Mouse (Mus musculus) lung, embryonic 15.5 days (tissue): ENCODE measurements around the gene Birc3. TPM values are rescaled to one million over a fixed set of nuclear protein-coding genes. Genes with fewer than 3 reads are reported as not detected.
"Not testable (repeated sequence)": the region's sequence is repeated elsewhere in the genome, so short reads cannot be mapped to it uniquely, and the experiment has no call there.

ENCODE experiments used
- ATAC-seq: fragments of 200-750 bp; cut with Nextera tagmentation; 2 replicates; pipeline ENCODE4 v1.8.0; 2017; ENCODE audit warnings: moderate number of reproducible peaks, borderline replicate concordance; ENCODE audit not compliant: low FRiP score, low TSS enrichment; ENCODE audit errors: extremely low read depth
- H3K27ac ChIP-seq: fragments of 300-500 bp; sonication (generic); 2 replicates; pipeline ENCODE4 v1.5.1; 2015; ENCODE audit warnings: moderate library complexity, mild to moderate bottlenecking, inconsistent platforms
- H3K27me3 ChIP-seq: fragments of 300-500 bp; sonication (generic); 2 replicates; pipeline ENCODE4 v1.6.1; 2015; ENCODE audit warnings: inconsistent platforms
- H3K36me3 ChIP-seq: fragments of 300-500 bp; sonication (generic); 2 replicates; pipeline ENCODE4 v1.6.1; 2015; ENCODE audit warnings: inconsistent platforms
- H3K4me1 ChIP-seq: fragments of 300-500 bp; sonication (generic); 2 replicates; pipeline ENCODE4 v1.6.1; 2015; ENCODE audit warnings: inconsistent platforms
- H3K4me2 ChIP-seq: fragments of 300-500 bp; sonication (generic); 2 replicates; pipeline ENCODE4 v1.6.1; 2015; ENCODE audit warnings: inconsistent platforms, mild to moderate bottlenecking, moderate library complexity
- H3K4me3 ChIP-seq: fragments of 300-500 bp; sonication (generic); 2 replicates; pipeline ENCODE4 v1.5.1; 2015; ENCODE audit warnings: mild to moderate bottlenecking, inconsistent platforms
- H3K9ac ChIP-seq: fragments of 300-500 bp; sonication (generic); 2 replicates; pipeline ENCODE4 v1.6.1; 2015; ENCODE audit warnings: inconsistent platforms
- H3K9me3 ChIP-seq: fragments of 300-500 bp; sonication (generic); 2 replicates; pipeline ENCODE4 v1.6.1; 2016; ENCODE audit warnings: inconsistent platforms
- WGBS: fragments of 180-500 bp; shearing (Covaris S2); methylation state at CpG from one replicate; pipeline ENCODE4 v1.1.7; 2015; 5-methylcytosine and 5-hydroxymethylcytosine counted together
- polyA plus RNA-seq: library from polyadenylated mRNA; unstranded; fragments of >200 nt; fragmentation: Nextera tagmentation; extraction: Ambion mirVana; gene quantifications from 2 replicates; pipeline ENCODE4 v1.2.1, GENCODE M21; 2015

Birc3 gene
- polyA plus RNA-seq, 1 experiment from 2014 or later = 9.4 TPM

GRCm38 (mm10) chr9:7860976-7861375 lies 12.0 kb downstream of the Birc3 start:
- Histone ChIP-seq H3K4me1 (no peaks in the 10 kb centered on the region), H3K4me3 (no peak overlapping the region), H3K36me3 (no peaks in the 10 kb centered on the region), H3K9me3 (no peaks in the 10 kb centered on the region), H3K27ac (no peak overlapping the region), H3K9ac (no peak overlapping the region), H3K27me3 (no peaks in the 10 kb centered on the region), H3K4me2 (no peak overlapping the region)
- 69% methylated on average over 5 of the region's 5 CpGs for WGBS
- no peak for ATAC-seq

GRCm38 (mm10) chr9:7855912-7856311 lies 17.1 kb downstream of the Birc3 start:
- WGBS = 49% methylated on average over 3 of the region's 3 CpGs
- Histone ChIP-seq H3K9me3 (no peaks in the 10 kb centered on the region), H3K4me1 (no peaks in the 10 kb centered on the region)

GRCm38 (mm10) chr9:7855374-7855773 lies 17.6 kb downstream of the Birc3 start:
- WGBS = 40% methylated on average over 1 of the region's 1 CpGs
- no peak for ATAC-seq
- no peaks in the 10 kb centered on the region for H3K9me3 ChIP-seq

More at GRCm38 (mm10) chr9:7855912-7856311, 17.1 kb downstream of the Birc3 start:
- Histone ChIP-seq H3K36me3 (no peaks in the 10 kb centered on the region), H3K27me3 (no peaks in the 10 kb centered on the region), H3K27ac (no peak overlapping the region), H3K4me3 (no peak overlapping the region), H3K9ac (no peak overlapping the region), H3K4me2 (no peak overlapping the region)
- ATAC-seq = no peak

GRCm38 (mm10) chr9:7854196-7854595 lies 18.8 kb downstream of the Birc3 start:
- 80% methylated on average over 14 of the region's 14 CpGs for WGBS
- not testable (repeated sequence) for H3K4me3 ChIP-seq, H3K36me3 ChIP-seq, H3K27me3 ChIP-seq, H3K9ac ChIP-seq, ATAC-seq, H3K4me1 ChIP-seq, H3K27ac ChIP-seq, H3K4me2 ChIP-seq, H3K9me3 ChIP-seq

More at GRCm38 (mm10) chr9:7855374-7855773, 17.6 kb downstream of the Birc3 start:
- H3K4me3 ChIP-seq = no peak overlapping the region
- no peaks in the 10 kb centered on the region for H3K4me1 ChIP-seq
- H3K27ac ChIP-seq = no peak overlapping the region
- H3K36me3 ChIP-seq = no peaks in the 10 kb centered on the region
- H3K4me2 ChIP-seq = no peak overlapping the region
- no peak overlapping the region for H3K9ac ChIP-seq
- no peaks in the 10 kb centered on the region for H3K27me3 ChIP-seq

GRCm38 (mm10) chr9:7852346-7853230 lies 20.4 kb downstream of the Birc3 start:
- 68% methylated on average over 4 of the region's 4 CpGs for WGBS

GRCm38 (mm10) chr9:7851841-7852240 lies 21.1 kb downstream of the Birc3 start:
- Histone ChIP-seq H3K4me1 (no peaks in the 10 kb centered on the region), H3K27ac (no peak overlapping the region), H3K4me2 (no peak overlapping the region), H3K9me3 (no peaks in the 10 kb centered on the region), H3K4me3 (no peak overlapping the region), H3K9ac (no peak overlapping the region), H3K27me3 (no peaks in the 10 kb centered on the region), H3K36me3 (0 out of 2 replicates have a peak, but pooled peaks cover 2% of the 10 kb centered on the region)
- no peak for ATAC-seq
- 85% methylated on average over 8 of the region's 8 CpGs for WGBS

More at GRCm38 (mm10) chr9:7852346-7853230, 20.4 kb downstream of the Birc3 start:
- no peaks in the 10 kb centered on the region for H3K9me3 ChIP-seq
- no peak overlapping the region for H3K4me2 ChIP-seq
- no peaks in the 10 kb centered on the region for H3K27me3 ChIP-seq
- H3K9ac ChIP-seq = no peak overlapping the region
- 0 out of 2 replicates have a peak, but pooled peaks cover 2% of the 10 kb centered on the region for H3K36me3 ChIP-seq
- no peak overlapping the region for H3K27ac ChIP-seq
- ATAC-seq = no peak
- H3K4me1 ChIP-seq = no peaks in the 10 kb centered on the region
- no peak overlapping the region for H3K4me3 ChIP-seq

GRCm38 (mm10) chr9:7848191-7848590 lies 24.8 kb downstream of the Birc3 start:
- ATAC-seq = no peak
- Histone ChIP-seq H3K27ac (no peak overlapping the region), H3K4me2 (no peak overlapping the region), H3K9ac (no peak overlapping the region), H3K9me3 (no peaks in the 10 kb centered on the region), H3K4me1 (peaks cover 8% of the 10 kb centered on the region; the same call in 1 of the 2 replicates), H3K36me3 (0 out of 2 replicates have a peak, but pooled peaks cover 2% of the 10 kb centered on the region), H3K4me3 (no peak overlapping the region), H3K27me3 (no peaks in the 10 kb centered on the region)
- WGBS = 91% methylated on average over 18 of the region's 18 CpGs

GRCm38 (mm10) chr9:7846667-7847199 lies 26.3 kb downstream of the Birc3 start:
- H3K9me3 ChIP-seq = no peaks in the 10 kb centered on the region
- no peak overlapping the region for H3K4me3 ChIP-seq
- no peak overlapping the region for H3K27ac ChIP-seq
- H3K27me3 ChIP-seq = no peaks in the 10 kb centered on the region
- ATAC-seq = no peak
- peaks cover 8% of the 10 kb centered on the region; the same call in 1 of the 2 replicates for H3K4me1 ChIP-seq
- no peak overlapping the region for H3K9ac ChIP-seq
- H3K4me2 ChIP-seq = no peak overlapping the region
- 93% methylated on average over 1 of the region's 1 CpGs for WGBS
- H3K36me3 ChIP-seq = 0 out of 2 replicates have a peak, but pooled peaks cover 2% of the 10 kb centered on the region

GRCm38 (mm10) chr9:7845216-7845895 lies 27.6 kb downstream of the Birc3 start:
- Histone ChIP-seq H3K4me3 (no peak overlapping the region), H3K27me3 (no peaks in the 10 kb centered on the region), H3K27ac (no peak overlapping the region), H3K9ac (no peak overlapping the region), H3K4me1 (peaks cover 8% of the 10 kb centered on the region; the same call in 1 of the 2 replicates), H3K4me2 (no peak overlapping the region), H3K9me3 (no peaks in the 10 kb centered on the region), H3K36me3 (0 out of 2 replicates have a peak, but pooled peaks cover 2% of the 10 kb centered on the region)
- peak; percentile 75 for ATAC-seq
- WGBS = 61% methylated on average over 4 of the region's 4 CpGs

GRCm38 (mm10) chr9:7841221-7841620 lies 31.8 kb downstream of the Birc3 start:
- Histone ChIP-seq H3K4me3 (no peak overlapping the region), H3K4me1 (peaks cover 8% of the 10 kb centered on the region; the same call in 1 of the 2 replicates), H3K9ac (no peak overlapping the region), H3K36me3 (no peaks in the 10 kb centered on the region), H3K4me2 (no peak overlapping the region), H3K27ac (no peak overlapping the region), H3K27me3 (no peaks in the 10 kb centered on the region), H3K9me3 (no peaks in the 10 kb centered on the region)
- ATAC-seq = no peak
- WGBS = 58% methylated on average over 6 of the region's 6 CpGs

GRCm38 (mm10) chr9:7837806-7838440 lies 35.1 kb downstream of the Birc3 start:
- Histone ChIP-seq H3K27me3 (no peaks in the 10 kb centered on the region), H3K9me3 (no peaks in the 10 kb centered on the region), H3K4me2 (peak overlapping the region; percentile 72), H3K36me3 (peaks cover 9% of the 10 kb centered on the region; the same call in 1 of the 2 replicates), H3K4me1 (peaks cover 11% of the 10 kb centered on the region; the same call in 1 of the 2 replicates), H3K4me3 (peak overlapping the region; percentile 76), H3K9ac (peak overlapping the region; percentile 77), H3K27ac (peak overlapping the region; percentile 99)
- ATAC-seq = 0 out of 2 replicates have a peak, but pooled peaks have one; percentile 3
- 8% methylated on average over 14 of the region's 14 CpGs for WGBS
